Mouse (Mus musculus) heart, embryonic 15.5 days (tissue): ENCODE results near the gene Gga1. TPM values are rescaled to one million over a fixed set of nuclear protein-coding genes. Genes with fewer than 3 reads are reported as not detected.

Experiments used
- ATAC-seq: fragments of 200-750 bp; cut with Nextera tagmentation; replicated peaks from 2 replicates; pipeline ENCODE4 v1.8.0; 2017; ENCODE audit warnings: low read depth, moderate TSS enrichment; ENCODE audit not compliant: insufficient number of reproducible peaks, insufficient read depth, low FRiP score
- H3K27ac ChIP-seq: fragments of 300-500 bp; sonication (generic); 2 replicates; pipeline ENCODE4 v1.5.1; 2015; ENCODE audit warnings: mild to moderate bottlenecking, inconsistent platforms
- H3K27me3 ChIP-seq: fragments of 300-500 bp; sonication (generic); 2 replicates; pipeline ENCODE4 v1.6.1; 2015; ENCODE audit warnings: inconsistent platforms
- H3K36me3 ChIP-seq: fragments of 300-500 bp; sonication (generic); 2 replicates; pipeline ENCODE4 v1.6.1; 2015; ENCODE audit warnings: mild to moderate bottlenecking, inconsistent platforms
- H3K4me1 ChIP-seq: fragments of 300-500 bp; sonication (generic); replicated peaks from 2 replicates; pipeline ENCODE4 v1.6.1; 2015; ENCODE audit warnings: inconsistent platforms
- H3K4me2 ChIP-seq: fragments of 300-500 bp; sonication (generic); 2 replicates; pipeline ENCODE4 v1.6.1; 2015; ENCODE audit warnings: inconsistent platforms, mild to moderate bottlenecking, moderate library complexity
- H3K4me3 ChIP-seq: fragments of 300-500 bp; sonication (generic); 2 replicates; pipeline ENCODE4 v1.5.1; 2015; ENCODE audit warnings: mild to moderate bottlenecking, inconsistent platforms
- H3K9ac ChIP-seq: fragments of 300-500 bp; sonication (generic); 2 replicates; pipeline ENCODE4 v1.6.1; 2015; ENCODE audit warnings: mild to moderate bottlenecking, inconsistent platforms
- H3K9me3 ChIP-seq: fragments of 300-500 bp; sonication (generic); replicated peaks from 2 replicates; pipeline ENCODE4 v1.6.1; 2016; ENCODE audit warnings: inconsistent platforms
- WGBS: fragments of 180-500 bp; shearing (Covaris S2); methylation state at CpG from one replicate; pipeline ENCODE4 v1.1.7; 2015; ENCODE audit warnings: mixed read lengths; 5-methylcytosine and 5-hydroxymethylcytosine counted together
- polyA plus RNA-seq: library from polyadenylated mRNA; unstranded; fragments of >200 nt; fragmentation: Nextera tagmentation; extraction: Ambion mirVana; gene quantifications from 2 replicates; pipeline ENCODE4 v1.2.1, GENCODE M21; 2015

The Gga1 gene
- polyA plus RNA-seq, 1 experiment from 2014 or later, result 39.7 TPM

- H3K9ac ChIP-seq, result no peak overlapping the region
- H3K9me3 ChIP-seq, result no peaks in the 10 kb centered on the region
- WGBS, result 35% methylated on average over 8 of the region's 8 CpGs
- peak; percentile 19; the same call in 1 of the 2 replicates for ATAC-seq
- no peaks in the 10 kb centered on the region for H3K27me3 ChIP-seq
- no peak overlapping the region; the same call in 1 of the 2 replicates for H3K4me2 ChIP-seq
- H3K4me3 ChIP-seq, result no peak overlapping the region
- H3K36me3 ChIP-seq, result no peaks in the 10 kb centered on the region
- H3K27ac ChIP-seq, result peak overlapping the region; percentile 85
- peaks cover 71% of the 10 kb centered on the region for H3K4me1 ChIP-seq
These were observed 40.8 kb upstream of the Gga1 start for GRCm38 (mm10) chr15:78836086-78836621.

- Histone ChIP-seq H3K27ac (peak overlapping the region; percentile 53), H3K36me3 (no peaks in the 10 kb centered on the region), H3K4me1 (peaks cover 68% of the 10 kb centered on the region), H3K27me3 (no peaks in the 10 kb centered on the region), H3K9ac (no peak overlapping the region), H3K4me2 (no peak overlapping the region), H3K4me3 (no peak overlapping the region), H3K9me3 (no peaks in the 10 kb centered on the region)
- WGBS, result 14% methylated on average over 2 of the region's 2 CpGs
- no peak for ATAC-seq
These were observed 37.2 kb upstream of the Gga1 start for GRCm38 (mm10) chr15:78839744-78840143.

GRCm38 (mm10) chr15:78840241-78840640, 36.7 kb upstream of the Gga1 start:
- Histone ChIP-seq H3K4me3 (no peak overlapping the region), H3K36me3 (no peaks in the 10 kb centered on the region), H3K9me3 (no peaks in the 10 kb centered on the region), H3K9ac (no peak overlapping the region), H3K4me1 (peaks cover 68% of the 10 kb centered on the region), H3K27me3 (no peaks in the 10 kb centered on the region), H3K27ac (0 out of 2 replicates have a peak overlapping the region, but pooled peaks have one; percentile 53), H3K4me2 (no peak overlapping the region)
- no peak for ATAC-seq
- 65% methylated on average over 3 of the region's 3 CpGs for WGBS

GRCm38 (mm10) chr15:78840751-78841150, 36.2 kb upstream of the Gga1 start:
- no peak overlapping the region for H3K4me2 ChIP-seq
- ATAC-seq, result no peak
- peaks cover 68% of the 10 kb centered on the region for H3K4me1 ChIP-seq
- WGBS, result 66% methylated on average over 11 of the region's 11 CpGs
- H3K27me3 ChIP-seq, result no peaks in the 10 kb centered on the region
- no peaks in the 10 kb centered on the region for H3K9me3 ChIP-seq
- H3K36me3 ChIP-seq, result no peaks in the 10 kb centered on the region
- no peak overlapping the region for H3K27ac ChIP-seq
- no peak overlapping the region for H3K4me3 ChIP-seq
- H3K9ac ChIP-seq, result no peak overlapping the region

- H3K27me3 ChIP-seq, result no peaks in the 10 kb centered on the region
- H3K9ac ChIP-seq, result no peak overlapping the region
- peaks cover 68% of the 10 kb centered on the region for H3K4me1 ChIP-seq
- no peak overlapping the region for H3K4me2 ChIP-seq
- H3K27ac ChIP-seq, result no peak overlapping the region
- no peaks in the 10 kb centered on the region for H3K36me3 ChIP-seq
- WGBS, result 63% methylated on average over 6 of the region's 6 CpGs
- H3K9me3 ChIP-seq, result no peaks in the 10 kb centered on the region
- ATAC-seq, result no peak
- no peak overlapping the region for H3K4me3 ChIP-seq
These were observed 35.7 kb upstream of the Gga1 start for GRCm38 (mm10) chr15:78841161-78841790.

- Histone ChIP-seq H3K27ac (peak within 1 kb of the TSS; percentile 93), H3K27me3 (no peaks in the 10 kb centered on the region), H3K4me3 (peak within 1 kb of the TSS; percentile 78), H3K36me3 (peaks cover 4% of the 10 kb centered on the region), H3K9me3 (no peaks in the 10 kb centered on the region), H3K4me2 (peak within 1 kb of the TSS; percentile 91), H3K9ac (peak within 1 kb of the TSS; percentile 84), H3K4me1 (peaks cover 76% of the 10 kb centered on the region)
- peak; percentile 84 for ATAC-seq
- under 1% methylated on average over 86 of the region's 86 CpGs for WGBS
These were observed 34.4 kb upstream of the Gga1 start, which contains the start of gene Cdc42ep1 for GRCm38 (mm10) chr15:78842371-78843163. Gene Cdc42ep1 (plus strand): TSS chr15:78842624.

GRCm38 (mm10) chr15:78843581-78844469, 33.2 kb upstream of the Gga1 start:
- Histone ChIP-seq H3K36me3 (peaks cover 12% of the 10 kb centered on the region), H3K4me2 (peak overlapping the region; percentile 91), H3K9me3 (no peaks in the 10 kb centered on the region), H3K4me3 (peak overlapping the region; percentile 78), H3K9ac (peak overlapping the region; percentile 84), H3K27ac (peak overlapping the region; percentile 93), H3K27me3 (no peaks in the 10 kb centered on the region), H3K4me1 (peaks cover 85% of the 10 kb centered on the region)
- ATAC-seq, result no peak
- WGBS, result 35% methylated on average over 21 of the region's 21 CpGs

- Histone ChIP-seq H3K36me3 (peaks cover 16% of the 10 kb centered on the region), H3K27me3 (no peaks in the 10 kb centered on the region), H3K9ac (peak overlapping the region; percentile 84), H3K27ac (peak overlapping the region; percentile 93), H3K4me3 (peak overlapping the region; percentile 78), H3K4me1 (peaks cover 87% of the 10 kb centered on the region), H3K4me2 (peak overlapping the region; percentile 91), H3K9me3 (no peaks in the 10 kb centered on the region)
- 23% methylated on average over 9 of the region's 9 CpGs for WGBS
- ATAC-seq, result peak; percentile 15; the same call in 1 of the 2 replicates
These were observed 32.2 kb upstream of the Gga1 start for GRCm38 (mm10) chr15:78844791-78845190.

- Histone ChIP-seq H3K9me3 (no peaks in the 10 kb centered on the region), H3K27me3 (no peaks in the 10 kb centered on the region), H3K4me1 (peaks cover 84% of the 10 kb centered on the region), H3K27ac (peak overlapping the region; percentile 93), H3K9ac (peak overlapping the region; percentile 84), H3K36me3 (peaks cover 16% of the 10 kb centered on the region), H3K4me3 (peak overlapping the region; percentile 78), H3K4me2 (peak overlapping the region; percentile 91)
- WGBS, result 29% methylated on average over 11 of the region's 11 CpGs
- ATAC-seq, result no peak
These were observed 31.7 kb upstream of the Gga1 start for GRCm38 (mm10) chr15:78845321-78845720.

GRCm38 (mm10) chr15:78845867-78846266, 31.1 kb upstream of the Gga1 start:
- H3K36me3 ChIP-seq, result peaks cover 16% of the 10 kb centered on the region
- peak overlapping the region; percentile 84 for H3K9ac ChIP-seq
- no peak for ATAC-seq
- peak overlapping the region; percentile 91 for H3K4me2 ChIP-seq
- WGBS, result 64% methylated on average over 8 of the region's 8 CpGs
- peak overlapping the region; percentile 93 for H3K27ac ChIP-seq
- peaks cover 84% of the 10 kb centered on the region for H3K4me1 ChIP-seq
- H3K9me3 ChIP-seq, result no peaks in the 10 kb centered on the region
- H3K27me3 ChIP-seq, result no peaks in the 10 kb centered on the region
- peak overlapping the region; percentile 78 for H3K4me3 ChIP-seq
